Mouse (Mus musculus): ENCODE data around the gene Topors.
"Not testable (repeated sequence)": the region's sequence is repeated elsewhere in the genome, so short reads cannot be mapped to it uniquely, and the experiment has no call there.

The Topors gene

DNA sequence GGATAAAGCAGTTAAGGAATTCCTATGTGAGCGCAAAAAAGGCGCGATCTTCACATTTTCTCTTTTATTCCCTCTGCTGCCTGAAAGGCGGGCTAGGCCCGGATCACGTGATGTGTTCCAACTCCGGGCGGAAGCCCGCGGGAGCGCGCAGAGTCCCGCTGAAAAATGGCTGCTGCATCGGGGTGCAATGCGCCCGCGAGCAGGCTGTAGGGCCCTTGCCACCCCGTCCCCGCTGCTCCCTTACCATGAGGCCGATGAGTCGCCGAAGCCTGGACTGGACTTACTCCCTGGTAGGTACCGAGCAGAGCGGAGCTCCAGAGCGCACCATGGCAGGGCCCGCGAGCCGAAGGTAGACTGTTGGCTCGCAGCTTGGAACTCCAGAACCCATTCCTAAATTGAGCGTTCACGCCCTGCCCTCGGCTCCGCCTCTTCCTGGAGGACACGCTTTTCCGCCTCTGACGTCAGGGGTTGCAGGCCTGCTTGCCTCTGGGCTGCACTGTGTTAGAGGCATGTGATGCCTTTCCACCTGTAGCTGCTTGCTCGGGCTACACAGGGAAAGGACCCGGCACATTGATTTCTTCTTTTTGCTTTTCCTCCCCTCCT lies at the start of gene Topors, which contains the start of gene Smim27:
Topors (minus strand) TSS at position 421 of the 603 bp plus-strand sequence.
Smim27 (plus strand) TSS at position 150 of the 603 bp plus-strand sequence.
- peak; percentile 92 for DNase-seq (ENCODE audit: extremely low read depth, low read depth)

DNA sequence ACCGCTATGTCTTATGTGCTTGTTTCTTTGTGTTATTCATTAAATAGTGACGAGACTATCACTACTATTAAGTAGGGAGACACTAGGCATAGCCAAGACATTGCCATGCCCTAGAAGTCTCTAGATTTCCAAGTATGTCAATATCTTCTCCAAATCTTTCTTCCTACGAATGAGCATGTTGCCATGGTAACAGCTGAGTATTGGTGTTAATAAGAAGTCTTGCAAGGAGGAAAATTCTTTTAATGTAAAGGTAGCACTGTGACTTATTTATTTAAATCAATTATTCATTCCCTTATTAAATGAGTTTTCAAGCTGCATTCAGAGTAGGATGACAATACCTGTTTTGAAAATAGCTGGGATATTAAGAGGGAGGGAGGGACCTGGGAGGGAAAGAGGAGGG lies 47.8 kb upstream of the Topors start:
- DNase-seq (ENCODE audit: extremely low read depth, low read depth), result no peak

DNA sequence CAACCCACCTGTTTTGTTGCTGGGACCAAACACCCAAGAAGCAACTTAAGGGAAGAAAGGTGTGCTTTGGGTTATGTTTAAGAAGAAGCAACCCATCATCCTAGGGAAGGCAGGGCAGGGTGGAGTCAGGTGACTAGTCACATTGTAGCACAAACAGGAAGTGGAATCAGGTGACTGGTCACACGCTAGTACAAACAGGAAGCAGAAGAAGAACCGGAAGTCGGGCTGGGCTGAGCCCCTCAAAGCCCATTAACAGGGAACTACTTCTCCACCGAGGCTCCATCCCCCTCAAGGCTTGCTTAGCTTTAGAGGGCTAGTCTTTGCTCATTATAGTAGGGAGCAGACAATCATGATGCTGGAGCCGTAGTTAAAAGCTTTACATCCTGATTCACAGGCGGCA lies 43.4 kb upstream of the Topors start:
- peak; percentile 32 for DNase-seq (ENCODE audit: extremely low read depth, low read depth)

- DNase-seq (ENCODE audit: extremely low read depth, low read depth), result no peak
These were observed 42.6 kb upstream of the Topors start for GRCm38 (mm10) chr4:40312213-40312612.

- no peak for DNase-seq (ENCODE audit: extremely low read depth, low read depth)
These were observed 41.2 kb upstream of the Topors start for GRCm38 (mm10) chr4:40310796-40311383.

DNA sequence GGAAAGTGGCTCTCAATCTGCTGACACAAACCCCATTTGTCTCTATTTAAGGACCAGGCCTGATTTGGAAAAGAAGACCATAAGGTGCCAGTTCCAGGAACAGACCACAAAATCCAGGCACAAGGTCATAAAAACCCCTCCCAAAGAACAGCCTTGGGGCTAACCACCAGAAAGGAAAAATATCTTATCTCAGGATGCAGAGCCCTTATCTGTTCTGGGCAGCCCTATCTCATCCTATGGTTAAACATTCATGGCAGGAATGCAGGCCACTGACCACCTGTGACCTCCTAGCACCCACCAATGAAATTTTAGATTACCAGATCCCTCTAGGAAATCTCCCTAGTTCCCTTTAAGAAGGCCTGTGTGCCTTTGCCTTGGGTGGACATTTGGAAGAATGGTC lies 40.0 kb upstream of the Topors start:
- DNase-seq (ENCODE audit: extremely low read depth, low read depth), result no peak

- no peak for DNase-seq (ENCODE audit: extremely low read depth, low read depth)
These were observed 32.9 kb upstream of the Topors start for GRCm38 (mm10) chr4:40302445-40303125.

- peak; percentile 72 for DNase-seq (ENCODE audit: extremely low read depth, low read depth)
These were observed 31.6 kb upstream of the Topors start for GRCm38 (mm10) chr4:40301076-40301789.

DNA sequence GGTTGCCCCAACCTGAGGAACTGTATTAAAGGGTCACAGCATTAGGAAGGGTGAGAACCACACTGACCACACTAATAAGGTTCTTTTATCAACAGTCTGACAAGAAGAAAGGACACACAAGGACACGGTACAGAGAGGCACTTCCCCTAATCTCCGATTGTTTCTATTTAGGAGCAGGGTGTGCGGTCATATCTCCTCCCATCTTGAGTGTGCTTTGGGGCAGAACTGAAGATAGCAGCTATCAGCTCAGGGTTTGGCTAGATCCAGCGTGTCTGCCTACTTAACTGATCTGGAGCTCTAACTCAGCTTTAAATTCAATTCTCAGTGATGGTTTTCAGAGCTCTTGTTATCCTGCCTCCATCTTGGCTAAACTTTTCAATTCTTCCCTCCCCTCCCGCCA lies 29.5 kb upstream of the Topors start:
- DNase-seq (ENCODE audit: extremely low read depth, low read depth), result no peak

GRCm38 (mm10) chr4:40291511-40291910 lies 21.9 kb upstream of the Topors start:
- not testable (repeated sequence) for DNase-seq (ENCODE audit: extremely low read depth, low read depth)

GRCm38 (mm10) chr4:40289046-40289445 lies 19.4 kb upstream of the Topors start:
- DNase-seq (ENCODE audit: extremely low read depth, low read depth), result no peak

- peak; percentile 77 for DNase-seq (ENCODE audit: extremely low read depth, low read depth)
These were observed 17.8 kb upstream of the Topors start for GRCm38 (mm10) chr4:40287415-40287814.

- DNase-seq (ENCODE audit: extremely low read depth, low read depth), result no peak
These were observed 15.9 kb upstream of the Topors start for GRCm38 (mm10) chr4:40285582-40285981.

DNA sequence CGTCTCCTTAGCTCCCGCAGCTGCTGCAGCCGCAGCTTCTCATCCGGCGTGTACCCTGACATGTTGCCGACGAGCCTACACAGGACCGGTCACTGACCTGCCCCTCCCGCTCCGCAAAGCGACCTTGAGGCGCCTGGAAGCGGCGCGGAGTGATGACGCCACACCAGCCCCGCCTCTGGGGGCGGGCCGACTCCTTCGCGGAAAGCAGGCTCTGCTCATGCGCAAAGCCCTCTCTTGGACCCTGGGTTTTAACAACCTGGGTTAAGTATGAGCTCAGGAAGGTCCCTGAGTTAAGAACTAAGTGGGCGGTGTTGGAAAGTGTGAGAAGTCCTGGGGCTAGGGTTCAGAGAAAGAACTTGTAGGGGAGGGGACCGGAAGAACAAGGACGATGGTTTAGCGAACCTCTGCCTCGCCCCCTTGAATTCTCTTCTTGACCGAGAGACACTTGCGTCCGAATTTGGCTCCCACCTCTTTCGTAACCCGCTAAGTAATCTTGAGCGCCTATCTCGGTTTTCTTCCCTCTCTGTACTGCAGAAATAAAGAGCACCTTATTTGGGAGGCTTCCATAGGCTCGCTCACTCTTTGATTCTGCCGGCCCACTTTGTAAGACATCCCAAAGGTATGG lies 9.7 kb upstream of the Topors start, which contains the start of gene Ndufb6:
Ndufb6 (minus strand) TSS at position 146 of the 625 bp plus-strand sequence.
- DNase-seq (ENCODE audit: extremely low read depth, low read depth), result peak; percentile 92

GRCm38 (mm10) chr4:40278880-40279275 lies 9.2 kb upstream of the Topors start:
- DNase-seq (ENCODE audit: extremely low read depth, low read depth), result no peak

GRCm38 (mm10) chr4:40268835-40269234 lies 815 bp downstream of the Topors start:
- DNase-seq (ENCODE audit: extremely low read depth, low read depth), result no peak

DNA sequence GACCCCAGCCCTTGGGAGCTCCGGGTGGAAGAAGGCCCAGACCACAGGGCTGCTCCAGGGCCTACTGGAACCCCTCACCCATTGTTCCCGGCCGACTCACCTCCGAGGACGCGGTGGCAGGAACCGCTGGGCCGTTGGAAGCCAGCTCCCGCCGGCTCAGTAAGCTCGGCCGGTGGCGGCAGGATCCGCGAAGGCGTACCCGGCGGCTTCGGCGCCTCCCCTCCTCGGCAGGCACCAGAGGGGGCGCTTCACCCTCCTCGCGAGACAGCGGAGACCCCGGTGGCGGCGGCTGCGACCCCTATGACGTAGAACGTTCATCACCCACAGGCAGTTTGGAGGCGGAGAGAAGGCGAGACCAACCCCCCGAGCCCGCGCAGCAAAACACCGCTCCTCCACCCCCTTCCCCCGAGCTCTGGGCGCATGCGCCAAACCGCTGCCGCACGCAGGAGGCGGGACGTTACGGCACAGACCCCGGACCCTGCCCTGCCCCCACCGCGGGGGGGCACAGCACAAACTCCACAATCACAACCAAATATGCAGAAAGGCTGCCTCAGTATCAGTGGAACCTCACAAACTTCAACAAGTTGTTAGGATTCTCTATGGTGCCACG lies 1.3 kb downstream of the Topors start:
- DNase-seq (ENCODE audit: extremely low read depth, low read depth), result peak; percentile 54

DNA sequence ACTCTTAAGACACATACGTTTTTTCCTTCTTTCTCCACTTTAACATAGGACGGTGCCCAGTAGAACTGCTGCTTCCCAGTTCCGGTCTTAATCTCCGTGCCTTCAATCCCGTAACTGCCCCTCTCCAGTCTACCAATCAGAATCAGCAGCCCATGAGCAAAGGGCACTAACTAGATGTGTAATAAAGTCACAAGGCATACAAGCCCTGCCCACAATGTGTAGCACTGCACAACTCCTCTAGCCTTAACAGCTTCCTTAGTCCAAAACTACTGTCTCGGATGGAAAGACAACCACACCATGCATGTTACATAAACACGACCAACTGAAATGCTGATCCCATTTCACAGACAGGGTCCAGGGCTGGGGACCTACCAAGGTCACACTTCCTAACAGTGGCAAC lies 2.0 kb downstream of the Topors start:
- DNase-seq (ENCODE audit: extremely low read depth, low read depth), result no peak

GRCm38 (mm10) chr4:40264321-40264720 lies 5.3 kb downstream of the Topors start:
- DNase-seq (ENCODE audit: extremely low read depth, low read depth), result no peak

DNA sequence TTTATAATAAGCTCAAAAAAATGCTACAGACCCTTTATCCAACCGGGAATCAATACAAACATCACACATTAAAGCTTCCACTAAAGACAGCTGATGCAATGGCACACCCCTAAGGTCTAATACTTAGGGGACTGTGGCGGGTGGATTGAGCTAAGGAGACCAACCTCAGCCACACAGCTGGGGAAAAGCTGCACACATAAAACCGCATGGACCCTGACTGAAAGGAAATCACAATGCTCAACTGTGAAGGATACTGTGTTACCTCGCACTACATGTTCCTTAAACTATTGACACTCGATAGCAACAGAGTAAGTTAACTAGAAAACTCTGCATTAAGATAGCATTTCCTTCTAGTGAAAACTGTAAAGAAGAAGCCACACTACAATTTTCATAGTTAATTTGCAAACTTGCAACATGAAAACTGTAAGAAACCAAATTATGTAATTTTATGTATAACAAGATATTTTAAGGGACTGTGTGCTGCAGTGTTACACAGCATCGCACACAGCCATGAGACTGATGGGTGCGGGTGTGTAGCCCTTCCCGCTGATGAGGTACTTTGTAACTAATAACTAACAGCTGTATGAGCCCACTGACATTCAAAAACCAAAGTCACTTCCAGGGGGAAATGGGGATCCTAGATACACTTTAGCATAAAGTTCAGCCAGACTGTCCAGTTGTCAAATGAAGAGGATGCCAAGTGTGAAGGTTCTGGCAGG lies 15.1 kb downstream of the Topors start:
- DNase-seq (ENCODE audit: extremely low read depth, low read depth), result no peak
